Mouse (Mus musculus) intestine, embryonic 16.5 days (tissue): Measurements from ENCODE around the gene Csmd2. TPM values are rescaled to one million over a fixed set of nuclear protein-coding genes. Genes with fewer than 3 reads are reported as not detected.
"Not testable (repeated sequence)": the region's sequence is repeated elsewhere in the genome, so short reads cannot be mapped to it uniquely, and the experiment has no call there.

Experiments used
- ATAC-seq: fragments of 200-750 bp; cut with Nextera tagmentation; 2 replicates; pipeline ENCODE4 v1.8.0; 2017; ENCODE audit warnings: moderate TSS enrichment, moderate library complexity
- H3K27ac ChIP-seq: fragments of 300-500 bp; sonication (generic); 2 replicates; pipeline ENCODE4 v1.5.1; 2014; ENCODE audit warnings: mild to moderate bottlenecking, low read length
- H3K27me3 ChIP-seq: fragments of 300-500 bp; sonication (generic); replicated peaks from 2 replicates; pipeline ENCODE4 v1.6.1; 2014; ENCODE audit warnings: low read length, control low read depth, mixed read lengths; ENCODE audit not compliant: control insufficient read depth, insufficient read depth
- H3K36me3 ChIP-seq: fragments of 300-500 bp; sonication (generic); 2 replicates; pipeline ENCODE4 v1.6.1; 2014; ENCODE audit warnings: low read length, control low read depth; ENCODE audit not compliant: control insufficient read depth, insufficient read depth
- H3K4me1 ChIP-seq: fragments of 300-500 bp; sonication (generic); 2 replicates; pipeline ENCODE4 v1.6.1; 2014; ENCODE audit warnings: low read length, control low read depth, mixed read lengths; ENCODE audit not compliant: control insufficient read depth, insufficient read depth
- H3K4me2 ChIP-seq: fragments of 300-500 bp; sonication (generic); 2 replicates; pipeline ENCODE4 v1.6.1; 2014; ENCODE audit warnings: low read depth, low read length, control low read depth
- H3K4me3 ChIP-seq: fragments of 300-500 bp; sonication (generic); 2 replicates; pipeline ENCODE4 v1.5.1; 2014; ENCODE audit warnings: mild to moderate bottlenecking, low read length
- H3K9ac ChIP-seq: fragments of 300-500 bp; sonication (generic); 2 replicates; pipeline ENCODE4 v1.6.1; 2014; ENCODE audit warnings: low read depth, low read length
- H3K9me3 ChIP-seq: fragments of 300-500 bp; sonication (generic); 2 replicates; pipeline ENCODE4 v1.6.1; 2016; ENCODE audit warnings: low read length, control low read depth; ENCODE audit not compliant: control insufficient read depth
- WGBS: fragments of 180-500 bp; shearing (Covaris S2); extraction: QIAGEN DNeasy Blood & Tissue Kit; methylation state at CpG from one replicate; pipeline ENCODE4 v1.1.7; 2014; 5-methylcytosine and 5-hydroxymethylcytosine counted together
- polyA plus RNA-seq: library from polyadenylated mRNA; unstranded; fragments of >200 nt; fragmentation: Nextera tagmentation; extraction: Ambion mirVana; gene quantifications from 2 replicates; pipeline ENCODE4 v1.2.1, GENCODE M21; 2015

Gene Csmd2
- polyA plus RNA-seq, 1 experiment from 2014 or later, result 0.09 TPM

DNA sequence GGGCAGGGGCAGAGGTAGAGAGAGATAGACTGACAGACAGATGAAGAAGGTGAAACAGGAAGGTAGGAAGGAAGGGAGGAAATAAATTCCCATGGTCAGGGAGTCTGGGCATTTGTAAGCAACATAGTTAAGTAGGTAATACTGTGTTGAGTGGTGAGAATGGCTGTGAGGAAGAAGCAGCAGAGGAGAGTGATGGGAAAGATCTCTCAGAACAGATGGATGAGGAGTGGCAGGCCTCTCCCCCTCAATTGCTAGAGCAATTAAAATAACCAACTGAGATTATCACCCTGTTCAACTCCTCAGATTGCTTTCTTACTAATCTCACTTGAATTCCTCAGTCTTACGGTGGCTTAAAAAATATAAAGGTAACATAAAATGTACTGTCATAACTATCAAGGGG, 40.6 kb downstream of the Csmd2 start:
- WGBS, result 75% methylated on average over 1 of the region's 1 CpGs
- Histone ChIP-seq H3K9me3 (no peaks in the 10 kb centered on the region), H3K27me3 (no peaks in the 10 kb centered on the region), H3K4me2 (no peak overlapping the region), H3K27ac (no peak overlapping the region), H3K4me1 (no peaks in the 10 kb centered on the region), H3K9ac (no peak overlapping the region), H3K36me3 (no peaks in the 10 kb centered on the region), H3K4me3 (no peak overlapping the region)
- no peak for ATAC-seq

DNA sequence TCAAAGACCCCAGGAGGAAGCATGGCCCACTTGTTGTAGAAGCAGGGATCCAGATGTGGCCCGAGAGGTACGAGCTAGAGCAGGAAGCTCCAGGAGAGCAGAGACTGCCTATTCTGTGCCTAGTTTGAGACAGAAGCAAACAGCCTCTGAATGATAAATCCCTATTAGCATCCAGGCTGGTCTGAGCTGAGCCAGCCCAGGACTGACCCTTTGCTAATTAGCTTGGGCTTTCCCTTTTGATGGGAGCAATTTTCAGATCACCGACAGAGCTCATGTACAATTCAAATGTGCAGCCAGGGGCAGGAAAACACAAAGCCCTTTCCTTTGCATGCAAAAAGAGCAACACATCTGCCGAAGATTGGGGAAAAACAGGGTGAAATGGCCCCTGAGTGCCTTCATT, 54.2 kb downstream of the Csmd2 start:
- no peak for ATAC-seq
- H3K4me2 ChIP-seq, result no peak overlapping the region
- WGBS, result 73% methylated on average over 4 of the region's 4 CpGs
- no peak overlapping the region for H3K4me3 ChIP-seq
- no peaks in the 10 kb centered on the region for H3K4me1 ChIP-seq
- H3K9me3 ChIP-seq, result no peaks in the 10 kb centered on the region
- no peak overlapping the region for H3K27ac ChIP-seq
- H3K36me3 ChIP-seq, result no peaks in the 10 kb centered on the region
- H3K9ac ChIP-seq, result no peak overlapping the region
- H3K27me3 ChIP-seq, result no peaks in the 10 kb centered on the region

DNA sequence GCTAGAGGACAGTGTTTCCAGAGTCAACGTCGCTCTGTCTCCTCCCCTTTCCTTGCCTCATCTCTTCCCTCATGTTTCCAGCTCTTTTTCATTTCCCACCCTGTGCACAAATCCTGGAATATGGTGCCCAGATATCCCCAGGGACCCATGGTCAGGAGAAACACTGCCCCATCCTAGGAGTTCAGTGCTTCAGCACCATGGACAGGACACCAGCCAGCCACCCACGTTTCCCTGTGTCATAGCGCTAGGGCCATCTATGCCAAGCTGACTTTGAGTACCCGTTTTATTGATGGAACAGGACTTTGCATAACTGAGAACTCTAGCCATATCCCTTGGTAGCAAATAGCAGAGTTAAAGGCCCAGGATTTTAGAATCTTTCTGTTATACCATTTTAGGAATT, 55.0 kb downstream of the Csmd2 start:
- H3K4me1 ChIP-seq, result no peaks in the 10 kb centered on the region
- no peak overlapping the region for H3K4me3 ChIP-seq
- no peaks in the 10 kb centered on the region for H3K9me3 ChIP-seq
- no peak for ATAC-seq
- H3K9ac ChIP-seq, result no peak overlapping the region
- no peaks in the 10 kb centered on the region for H3K36me3 ChIP-seq
- WGBS, result 35% methylated on average over 5 of the region's 5 CpGs
- H3K4me2 ChIP-seq, result no peak overlapping the region
- no peak overlapping the region for H3K27ac ChIP-seq
- H3K27me3 ChIP-seq, result no peaks in the 10 kb centered on the region

DNA sequence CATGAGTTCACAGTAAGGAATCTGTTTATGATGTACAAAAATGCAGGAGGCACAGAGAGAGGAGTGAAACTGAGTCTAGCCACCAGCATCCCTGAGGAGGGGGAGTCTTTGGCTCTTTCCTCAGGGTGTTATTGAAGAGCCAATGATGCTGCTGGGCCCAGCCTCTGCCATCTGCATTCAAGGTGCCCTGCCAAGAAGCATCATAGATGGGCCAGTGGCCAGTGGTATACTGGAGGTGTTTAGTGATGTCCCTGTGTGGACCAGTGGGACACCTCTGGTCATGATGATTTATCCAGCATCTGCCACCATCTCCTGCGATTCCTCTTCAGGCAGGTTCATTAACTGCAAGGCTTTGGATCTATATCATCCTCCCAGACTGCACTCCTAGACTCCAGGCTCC, 61.1 kb downstream of the Csmd2 start:
- 84% methylated on average over 1 of the region's 1 CpGs for WGBS
- Histone ChIP-seq H3K27ac (no peak overlapping the region), H3K4me2 (no peak overlapping the region), H3K36me3 (no peaks in the 10 kb centered on the region), H3K9ac (no peak overlapping the region), H3K4me3 (no peak overlapping the region), H3K4me1 (no peaks in the 10 kb centered on the region), H3K27me3 (no peaks in the 10 kb centered on the region), H3K9me3 (no peaks in the 10 kb centered on the region)
- ATAC-seq, result no peak

DNA sequence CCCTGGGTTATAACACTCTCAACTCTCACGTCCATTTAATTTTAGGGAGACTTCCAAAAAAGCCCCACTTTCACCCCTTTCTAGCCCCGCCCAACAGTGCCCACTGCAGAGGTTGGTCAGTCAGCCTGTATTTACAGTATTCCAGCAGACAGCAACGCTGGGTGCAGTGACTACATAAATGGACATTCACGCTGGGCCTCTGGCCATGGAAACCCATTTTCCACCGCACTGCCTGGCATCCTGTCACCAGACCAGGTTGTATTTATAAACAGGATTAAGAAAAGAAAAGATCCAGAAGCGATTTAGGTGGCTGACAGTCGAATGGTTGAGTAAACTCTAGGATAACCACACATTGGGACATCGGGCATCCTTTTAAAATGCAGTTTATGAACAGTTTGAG, 65.0 kb downstream of the Csmd2 start:
- no peak for ATAC-seq
- Histone ChIP-seq H3K9me3 (no peaks in the 10 kb centered on the region), H3K27ac (no peak overlapping the region), H3K4me2 (no peak overlapping the region), H3K36me3 (no peaks in the 10 kb centered on the region), H3K27me3 (no peaks in the 10 kb centered on the region), H3K9ac (no peak overlapping the region), H3K4me3 (no peak overlapping the region), H3K4me1 (no peaks in the 10 kb centered on the region)
- 57% methylated on average over 8 of the region's 8 CpGs for WGBS

DNA sequence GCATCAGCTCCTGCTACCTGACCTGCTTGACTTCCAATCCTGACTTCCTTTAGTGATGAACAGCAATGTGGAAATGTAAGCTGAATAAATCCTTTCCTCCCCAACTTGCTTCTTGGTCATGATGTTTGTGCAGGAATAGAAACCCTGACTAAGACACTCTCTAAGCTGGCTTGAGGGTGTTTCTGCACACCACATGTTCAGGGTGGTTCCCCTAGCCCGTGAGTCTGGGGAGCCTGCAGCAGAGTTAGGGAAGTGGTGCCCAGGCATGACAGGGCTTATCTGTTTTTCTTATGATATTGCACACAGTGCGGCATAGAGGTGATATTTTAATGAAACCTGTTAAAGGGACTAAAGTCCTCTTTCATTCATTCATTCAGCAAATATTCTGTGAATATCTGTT, 73.6 kb downstream of the Csmd2 start:
- H3K4me1 ChIP-seq, H3K4me2 ChIP-seq, H3K27ac ChIP-seq, H3K9me3 ChIP-seq, H3K4me3 ChIP-seq, H3K36me3 ChIP-seq, ATAC-seq, H3K27me3 ChIP-seq, H3K9ac ChIP-seq: not testable (repeated sequence)
- WGBS, result 70% methylated on average over 2 of the region's 2 CpGs

DNA sequence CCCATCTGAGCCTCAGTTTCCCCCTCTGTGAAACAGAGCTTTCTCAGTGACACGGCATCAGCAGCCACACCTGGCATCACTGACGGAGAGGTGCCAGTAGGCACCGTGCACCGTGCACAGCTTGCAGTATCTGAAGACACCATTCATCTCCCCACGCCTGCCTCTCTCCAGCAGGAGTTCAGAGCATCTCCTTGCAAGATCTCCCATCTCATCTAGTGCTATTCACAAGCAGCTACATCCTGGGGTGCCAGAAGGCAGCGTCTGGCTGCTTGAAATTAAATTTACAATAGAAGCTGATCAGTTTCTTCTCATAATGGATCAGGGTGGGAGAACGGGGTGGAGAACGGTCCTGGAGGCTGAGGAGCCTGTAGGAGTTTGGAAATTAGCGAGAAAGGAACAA, 79.5 kb downstream of the Csmd2 start:
- H3K36me3 ChIP-seq, result no peaks in the 10 kb centered on the region
- H3K9ac ChIP-seq, result no peak overlapping the region
- no peak overlapping the region for H3K27ac ChIP-seq
- WGBS, result 83% methylated on average over 9 of the region's 9 CpGs
- H3K27me3 ChIP-seq, result no peaks in the 10 kb centered on the region
- ATAC-seq, result no peak
- no peaks in the 10 kb centered on the region for H3K4me1 ChIP-seq
- no peaks in the 10 kb centered on the region for H3K9me3 ChIP-seq
- H3K4me2 ChIP-seq, result no peak overlapping the region
- H3K4me3 ChIP-seq, result no peak overlapping the region

DNA sequence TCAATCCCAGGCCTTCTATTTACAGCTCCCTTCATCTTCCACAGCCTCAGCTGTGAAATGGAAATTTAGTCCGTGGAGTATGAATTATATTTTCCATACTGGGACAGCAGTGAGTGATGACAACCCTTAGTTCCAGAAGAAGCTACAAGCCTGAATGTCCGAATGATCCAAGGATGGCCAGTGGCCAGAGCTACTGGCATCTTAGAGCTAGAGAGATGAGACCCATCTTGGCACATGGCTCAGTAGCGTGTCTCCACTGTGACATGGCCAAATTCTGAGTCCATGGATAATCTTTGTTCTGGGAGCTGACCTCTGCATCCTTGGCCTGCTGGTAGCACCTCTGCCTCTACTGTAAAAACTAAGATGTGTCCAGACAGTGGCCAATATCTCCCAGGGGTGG, 96.8 kb downstream of the Csmd2 start:
- Histone ChIP-seq H3K27me3 (no peaks in the 10 kb centered on the region), H3K9ac (no peak overlapping the region), H3K9me3 (no peaks in the 10 kb centered on the region), H3K36me3 (no peaks in the 10 kb centered on the region), H3K4me1 (no peaks in the 10 kb centered on the region), H3K4me2 (no peak overlapping the region), H3K4me3 (no peak overlapping the region), H3K27ac (no peak overlapping the region)
- no peak for ATAC-seq
- WGBS, result 91% methylated on average over 3 of the region's 3 CpGs

DNA sequence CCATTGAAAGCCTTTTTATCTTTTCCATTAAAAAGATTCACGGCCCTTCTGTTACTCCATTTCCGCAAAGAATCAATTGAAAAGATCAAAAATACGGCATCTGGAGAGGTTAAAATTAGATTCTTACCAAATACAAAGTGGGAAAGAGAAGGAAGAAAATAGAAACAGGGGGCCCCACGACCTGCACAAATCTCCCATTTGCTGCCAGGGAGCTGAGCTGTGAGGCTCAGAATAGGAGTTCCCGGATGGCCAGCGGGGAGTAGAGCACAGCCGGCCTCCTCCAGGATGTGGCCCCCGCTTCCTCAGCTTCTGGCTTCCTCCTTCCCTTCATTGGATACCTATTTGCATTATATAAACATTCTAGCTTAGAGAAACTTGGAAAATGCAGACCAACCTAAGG, 97.4 kb downstream of the Csmd2 start:
- WGBS, result 70% methylated on average over 8 of the region's 8 CpGs
- no peak for ATAC-seq
- H3K36me3 ChIP-seq, result no peaks in the 10 kb centered on the region
- no peak overlapping the region for H3K27ac ChIP-seq
- H3K9me3 ChIP-seq, result no peaks in the 10 kb centered on the region
- H3K4me3 ChIP-seq, result no peak overlapping the region
- no peaks in the 10 kb centered on the region for H3K4me1 ChIP-seq
- H3K4me2 ChIP-seq, result no peak overlapping the region
- no peaks in the 10 kb centered on the region for H3K27me3 ChIP-seq
- H3K9ac ChIP-seq, result no peak overlapping the region

DNA sequence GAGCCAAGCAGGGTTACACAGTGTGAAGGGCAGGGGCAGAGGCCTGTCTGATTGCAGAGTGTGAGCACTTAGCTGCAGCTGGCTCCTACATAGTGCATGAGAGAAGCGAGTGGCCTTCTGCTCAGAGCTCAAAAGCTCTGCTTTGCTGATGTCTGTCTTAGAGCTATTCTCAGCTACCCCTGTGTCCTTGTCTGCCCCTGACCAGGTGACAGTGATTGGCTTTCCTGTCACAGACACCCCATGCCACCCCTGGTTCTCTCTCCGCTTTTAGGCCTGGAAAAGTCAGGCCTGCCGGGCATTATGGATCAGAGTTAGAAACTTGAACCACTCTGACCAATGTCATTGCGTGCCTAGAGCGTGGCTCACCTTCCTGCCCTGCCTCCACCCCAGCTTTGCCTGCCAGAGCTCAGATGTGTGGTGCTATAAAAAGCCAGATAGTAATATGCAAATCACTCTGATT, 99.5 kb downstream of the Csmd2 start:
- H3K4me1 ChIP-seq, result no peaks in the 10 kb centered on the region
- no peak for ATAC-seq
- no peaks in the 10 kb centered on the region for H3K9me3 ChIP-seq
- WGBS, result 74% methylated on average over 5 of the region's 5 CpGs
- H3K4me3 ChIP-seq, result no peak overlapping the region
- H3K27me3 ChIP-seq, result no peaks in the 10 kb centered on the region
- no peak overlapping the region for H3K4me2 ChIP-seq
- H3K36me3 ChIP-seq, result no peaks in the 10 kb centered on the region
- H3K27ac ChIP-seq, result no peak overlapping the region
- H3K9ac ChIP-seq, result no peak overlapping the region
